Mouse (Mus musculus) bone marrow macrophage, adult 2 months (primary cell): ENCODE measurements at regions not wholly inside any gene's neighbourhood (a gene's known extent, or its start where the extent isn't known, plus 50 kb on each side); places are given as distances from the start of the nearest gene placed in this dataset.

Source experiments
- CTCF ChIP-seq: IDR thresholded peaks from 2 replicates; pipeline ENCODE4 v1.5.1; 2012; ENCODE audit warnings: low read depth, mild to moderate bottlenecking, low read length, moderate library complexity
- POLR2A ChIP-seq: IDR thresholded peaks from 2 replicates; pipeline ENCODE4 v1.6.1; 2012; ENCODE audit warnings: mild to moderate bottlenecking, low read depth, low read length, borderline replicate concordance

DNA sequence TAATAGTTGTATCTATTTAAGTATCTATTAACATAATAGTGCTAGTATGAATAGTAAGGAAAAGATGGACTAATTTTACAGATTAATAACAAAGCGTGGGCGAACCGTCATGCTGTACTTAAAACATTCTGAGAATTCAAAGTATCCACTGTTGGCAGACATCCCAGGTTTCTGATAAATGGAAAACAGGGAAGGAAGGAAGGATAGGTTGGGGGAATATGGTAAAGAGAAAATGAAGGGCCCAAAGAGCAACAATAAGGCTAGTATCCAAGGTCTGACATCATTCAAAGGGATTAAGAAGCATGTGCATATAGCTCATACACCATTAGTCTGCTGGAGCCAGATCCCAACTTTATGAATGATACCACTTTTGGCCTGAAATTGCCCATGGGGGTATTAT is 572.0 kb upstream of the Pdzrn3 start:
- no peak for TF ChIP-seq POLR2A
- no peak for TF ChIP-seq CTCF
